Mouse (Mus musculus) testis, postnatal 10 days (tissue): ENCODE results near the gene Fhad1.
"Not testable (repeated sequence)": the region's sequence is repeated elsewhere in the genome, so short reads cannot be mapped to it uniquely, and the experiment has no call there.

ENCODE experiments used
- DNase-seq: peaks from one replicate; pipeline ENCODE4 v3.0.0; 2021; ENCODE audit warnings: low spot score

Gene Fhad1

DNA sequence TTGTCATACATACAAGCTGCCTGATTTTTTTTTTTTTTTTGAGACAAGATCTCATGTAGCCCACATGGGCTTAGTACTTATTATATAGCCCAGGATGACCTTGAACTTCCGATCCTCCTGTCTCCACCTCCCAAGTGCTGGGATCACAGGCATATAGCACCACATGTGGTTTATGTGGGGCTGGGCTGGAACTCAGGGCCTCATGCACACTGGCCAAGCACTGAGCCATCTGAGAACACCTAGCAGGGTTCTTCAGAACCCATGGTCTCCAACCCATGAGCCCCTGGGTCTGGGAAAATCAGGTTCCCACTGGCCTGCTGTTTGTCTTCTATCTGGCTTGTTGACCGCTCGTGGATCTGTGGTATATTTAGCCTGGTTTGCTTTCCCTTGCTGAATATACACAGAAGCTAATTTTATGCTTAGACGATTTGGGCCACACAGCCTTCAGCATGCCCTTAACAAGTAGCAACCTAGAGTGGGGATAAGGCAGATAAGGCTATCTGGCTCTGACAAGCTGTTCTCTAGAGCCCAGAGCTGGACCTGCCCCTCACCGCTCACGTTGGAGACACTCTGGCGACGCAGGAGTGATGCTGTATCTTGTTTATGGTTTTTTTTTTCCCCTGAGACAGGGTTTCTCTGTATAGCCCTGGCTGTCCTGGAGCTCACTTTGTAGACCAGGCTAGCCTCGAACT, 24.9 kb upstream of the Fhad1 start:
- DNase-seq, result no peak

DNA sequence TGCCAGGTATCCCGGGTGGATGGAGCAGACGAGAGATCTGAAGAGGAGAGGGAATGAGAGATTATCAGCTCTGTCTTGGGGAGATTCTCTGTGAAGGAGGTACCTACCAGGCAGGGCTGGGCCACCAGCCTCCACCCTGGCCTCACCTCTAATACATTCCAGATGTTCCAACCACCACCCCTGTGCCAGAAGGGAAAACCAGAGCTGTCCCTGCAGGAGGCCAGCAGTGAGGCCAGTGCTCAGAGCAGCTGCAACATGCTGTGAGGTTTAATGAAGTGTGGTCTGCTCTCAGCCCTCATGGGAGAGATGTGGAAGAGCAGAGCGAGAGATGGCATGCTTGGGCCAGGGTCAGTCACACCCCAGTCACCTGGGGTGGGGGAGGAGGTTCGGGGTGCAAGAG, 23.0 kb upstream of the Fhad1 start:
- no peak for DNase-seq

DNA sequence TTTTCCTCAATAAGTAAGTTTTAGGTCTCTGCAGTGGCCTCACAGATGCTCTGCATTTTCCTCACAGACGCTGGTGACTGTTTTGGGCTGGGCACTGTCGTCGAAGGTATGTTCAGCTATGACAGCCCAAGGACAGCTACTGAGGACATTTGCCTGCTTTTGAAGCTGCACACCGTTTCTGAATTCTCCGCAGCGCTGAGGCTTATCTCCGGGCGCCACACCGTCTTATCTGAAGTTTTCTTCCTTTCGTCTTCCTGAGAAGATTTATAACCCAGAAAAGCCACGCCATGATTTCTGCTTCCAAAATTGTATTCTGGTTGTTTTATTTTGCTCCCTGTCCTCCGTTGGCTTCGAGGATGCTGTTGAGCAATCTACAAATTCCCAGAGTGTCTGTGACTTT, 13.7 kb upstream of the Fhad1 start:
- DNase-seq, result no peak

DNA sequence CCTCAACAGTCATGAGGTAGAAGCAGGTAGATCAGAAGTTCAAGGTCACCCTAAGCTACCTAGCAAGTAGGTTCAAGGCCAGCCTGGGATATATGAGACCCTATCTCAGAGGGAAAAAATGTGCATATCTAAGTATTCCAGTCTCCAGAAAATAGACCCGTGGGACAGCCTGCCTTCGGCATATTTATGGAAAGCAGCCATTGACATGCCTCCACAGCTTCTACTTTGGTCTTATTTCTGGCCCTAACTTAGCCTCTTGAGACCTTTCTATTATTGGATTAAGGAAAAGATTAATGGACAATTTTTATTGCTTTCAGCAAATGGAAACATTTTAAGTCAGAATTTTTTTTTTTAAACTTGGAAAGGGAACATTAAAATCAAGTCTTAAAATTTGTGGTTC, 12.1 kb upstream of the Fhad1 start:
- DNase-seq, result no peak

DNA sequence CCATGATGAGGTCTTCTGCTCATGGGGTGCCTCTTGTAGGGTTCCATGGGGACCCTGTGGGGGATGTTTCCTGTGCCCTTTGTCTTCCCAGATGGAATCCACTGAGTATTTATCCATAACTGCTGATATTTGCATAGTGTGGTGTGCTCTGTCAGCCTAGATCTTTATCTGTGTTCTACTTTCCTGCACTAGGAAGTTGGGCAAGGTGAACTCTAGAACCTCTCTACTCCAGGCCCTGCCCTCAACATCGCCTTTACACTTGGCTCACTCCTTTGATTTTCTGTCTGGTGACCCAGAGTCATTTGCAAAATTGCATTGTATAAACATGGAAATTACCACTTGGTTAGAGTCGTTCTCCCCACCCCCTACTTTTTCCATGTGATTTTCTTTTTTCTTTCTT, 9.7 kb upstream of the Fhad1 start:
- no peak for DNase-seq

DNA sequence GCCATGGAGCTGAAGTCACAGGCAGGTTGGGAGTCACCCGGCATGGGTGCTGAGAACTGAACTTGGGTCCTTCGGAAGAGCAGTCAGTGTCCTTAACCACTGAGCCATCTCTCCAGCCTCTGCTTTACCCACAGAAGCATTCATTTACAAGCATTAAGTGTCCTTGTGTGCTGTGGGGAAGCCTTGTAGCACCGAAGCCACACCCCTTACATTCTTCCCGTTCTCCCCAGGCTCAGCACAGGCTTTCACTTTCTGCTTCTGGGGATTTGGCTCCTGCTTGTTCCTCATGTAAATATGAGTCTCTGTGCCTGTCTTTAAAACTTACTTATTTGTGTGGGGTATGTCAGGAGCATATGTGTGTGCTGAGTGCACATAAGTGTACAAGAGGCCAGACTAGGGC, 8.3 kb upstream of the Fhad1 start:
- no peak for DNase-seq

DNA sequence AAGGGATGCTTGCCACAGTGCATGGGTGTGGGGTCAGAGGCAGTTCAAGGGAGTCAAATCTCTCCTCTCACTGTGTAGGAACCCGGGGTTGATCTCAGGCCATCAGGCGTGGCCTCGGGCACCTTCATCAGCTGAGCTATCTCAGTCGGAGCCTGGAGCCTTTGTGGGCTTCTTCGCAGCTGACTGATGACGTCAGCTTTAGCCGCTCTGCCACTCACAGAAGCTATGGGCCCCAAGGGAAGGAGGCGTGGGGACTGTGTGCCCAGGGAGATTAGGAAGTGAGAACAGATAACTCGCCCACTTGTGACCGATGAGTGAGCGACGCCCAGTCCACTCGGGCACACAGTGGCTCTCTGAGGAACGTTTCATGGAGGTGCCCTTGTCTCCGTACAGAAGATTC, 2.8 kb upstream of the Fhad1 start:
- DNase-seq, result no peak

DNA sequence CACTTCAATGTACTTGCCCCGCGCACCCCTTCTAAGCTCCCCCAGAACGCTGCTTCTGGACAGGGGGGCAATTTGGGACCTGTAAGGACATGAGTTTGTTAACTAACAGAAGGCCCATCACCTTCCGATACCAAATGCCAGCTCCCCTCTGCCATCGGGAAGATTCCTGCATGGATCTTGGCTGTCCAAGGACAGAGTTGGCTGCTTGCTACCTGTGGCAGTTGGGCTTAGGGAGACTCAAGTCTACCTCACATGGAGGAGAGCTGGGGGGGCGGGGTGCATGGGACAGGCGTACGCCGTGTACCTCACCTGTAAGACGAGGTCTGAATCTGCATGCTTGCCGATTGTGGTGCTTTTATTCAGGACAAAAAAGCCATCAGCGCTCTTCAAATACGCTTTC, 3.6 kb downstream of the Fhad1 start:
- DNase-seq, result no peak

DNA sequence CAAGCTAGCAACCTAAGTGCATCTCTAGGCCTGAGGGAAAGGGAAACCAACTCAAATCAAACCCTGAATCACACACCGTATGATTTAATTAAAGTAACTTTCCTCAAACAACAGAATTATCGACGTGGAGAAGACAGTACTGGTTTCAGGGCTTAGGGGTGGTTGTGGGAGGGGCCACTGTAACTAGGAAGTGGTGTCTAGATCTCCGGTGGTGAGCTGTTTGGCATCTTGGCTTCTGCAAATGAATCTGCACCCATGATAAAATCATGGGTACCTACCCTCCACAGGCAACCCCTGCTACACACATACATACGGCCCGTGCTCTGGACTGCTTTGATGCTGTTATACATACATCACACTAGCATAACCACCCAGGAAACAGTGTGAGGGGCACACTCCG, 4.4 kb downstream of the Fhad1 start:
- DNase-seq, result no peak

DNA sequence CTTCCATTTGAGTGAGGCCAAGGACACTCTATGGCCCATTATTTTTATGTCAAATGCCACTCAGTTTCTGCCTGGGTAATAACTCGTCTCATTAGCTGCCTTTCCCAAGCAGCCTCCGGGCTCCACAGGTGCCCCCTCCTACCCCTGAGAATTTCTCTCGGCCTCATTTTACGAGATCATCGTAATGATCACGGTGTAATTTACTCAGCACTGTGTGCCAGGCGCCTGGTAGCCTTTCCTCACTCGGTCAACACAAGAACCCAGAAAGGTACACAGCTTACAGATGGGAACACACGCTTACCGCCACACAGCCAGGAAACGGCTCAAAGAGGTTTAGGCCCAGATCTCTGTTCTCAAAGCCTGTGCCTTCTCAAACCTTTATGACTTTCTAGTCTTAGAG, 6.7 kb downstream of the Fhad1 start:
- DNase-seq, result no peak

DNA sequence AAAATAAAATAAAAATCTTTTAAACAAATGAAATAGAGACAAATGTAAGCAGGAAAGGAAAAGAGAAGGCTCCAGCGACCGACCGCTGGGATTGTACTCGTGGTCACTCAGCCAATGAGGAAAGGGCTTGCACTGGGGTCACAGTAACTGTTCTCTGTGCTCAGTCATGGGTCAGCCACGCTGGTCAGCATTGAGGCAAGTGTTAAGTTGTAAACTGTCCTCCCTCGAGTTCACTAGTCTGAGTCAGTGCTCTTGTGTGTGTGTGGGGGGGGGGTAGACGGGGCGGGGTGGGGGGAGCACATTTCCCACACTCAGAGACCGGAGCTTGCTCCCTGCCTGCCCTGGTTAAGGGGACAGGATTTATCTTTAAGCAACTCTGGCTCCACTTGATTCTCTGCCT, 14.3 kb downstream of the Fhad1 start:
- DNase-seq, result no peak

DNA sequence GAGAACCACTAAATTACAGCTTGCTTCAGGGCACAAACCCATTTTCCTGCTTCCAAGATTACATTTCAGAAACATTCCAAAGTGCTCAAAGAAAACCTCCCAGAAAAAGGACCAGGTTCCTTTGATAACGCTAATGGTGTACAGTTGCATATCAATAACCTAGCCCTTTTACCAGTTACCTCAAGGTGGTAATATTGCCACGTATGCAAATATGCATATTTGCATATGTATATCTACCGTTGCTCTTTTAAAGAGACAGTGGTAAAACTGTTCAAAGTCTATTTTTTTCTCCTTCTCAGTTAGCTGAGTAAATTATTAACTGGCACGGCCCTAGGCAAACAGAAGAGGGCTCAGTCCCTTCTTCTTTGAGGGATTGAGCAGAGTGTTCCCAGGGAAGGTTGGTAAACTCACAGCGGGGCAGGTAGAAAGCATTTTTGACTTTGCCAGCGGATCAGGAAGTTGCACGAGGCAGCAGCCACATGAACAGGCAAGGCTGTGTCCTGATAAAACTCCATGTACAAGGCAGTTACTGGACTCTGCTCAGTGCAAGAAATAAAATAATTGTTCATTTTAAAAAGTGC, 15.3 kb downstream of the Fhad1 start:
- no peak for DNase-seq

DNA sequence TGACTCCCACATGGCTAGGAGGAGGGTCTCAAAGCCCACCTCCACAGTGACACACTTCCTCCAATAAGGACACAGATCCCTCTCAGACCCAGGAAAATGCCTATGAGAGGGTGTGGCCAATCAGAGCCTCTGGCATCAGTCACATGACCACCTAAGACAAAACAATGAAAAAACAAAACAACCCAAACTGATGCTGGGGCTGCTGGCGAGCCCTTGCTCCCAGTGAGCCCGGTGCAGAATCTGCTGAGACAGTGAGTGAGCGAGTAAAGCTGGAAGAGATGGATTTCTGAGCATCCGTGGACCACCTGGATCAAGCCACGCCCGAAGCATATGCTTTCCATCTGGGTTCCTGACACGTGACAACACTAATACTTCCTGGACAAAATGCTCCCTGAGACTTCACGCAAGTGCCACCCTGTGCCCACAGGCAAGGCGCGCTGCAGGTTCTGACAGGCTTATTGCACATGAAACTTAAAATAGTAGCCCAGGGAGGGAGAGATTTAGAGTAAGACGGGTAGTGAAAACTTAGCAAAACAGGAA, 16.5 kb downstream of the Fhad1 start:
- DNase-seq, result no peak

DNA sequence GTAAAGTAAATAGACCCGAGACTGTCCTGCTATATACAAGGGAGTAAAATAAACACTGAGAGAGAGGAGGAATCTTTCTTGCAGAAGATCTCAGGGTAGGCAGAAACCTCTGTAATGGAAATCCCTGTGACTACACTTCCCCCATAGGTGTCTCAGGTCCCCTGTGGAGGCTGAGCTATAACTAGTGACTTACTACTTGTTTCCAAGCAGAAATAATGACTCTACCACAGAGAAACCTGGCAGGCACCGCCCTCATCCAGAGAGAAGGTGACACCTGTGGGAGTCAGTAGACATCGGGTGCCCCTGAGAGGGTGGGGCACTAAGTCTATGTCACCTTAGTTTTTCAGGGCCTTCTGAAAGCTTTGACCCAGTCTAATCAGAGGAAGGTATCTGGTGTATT, 18.0 kb downstream of the Fhad1 start:
- no peak for DNase-seq

DNA sequence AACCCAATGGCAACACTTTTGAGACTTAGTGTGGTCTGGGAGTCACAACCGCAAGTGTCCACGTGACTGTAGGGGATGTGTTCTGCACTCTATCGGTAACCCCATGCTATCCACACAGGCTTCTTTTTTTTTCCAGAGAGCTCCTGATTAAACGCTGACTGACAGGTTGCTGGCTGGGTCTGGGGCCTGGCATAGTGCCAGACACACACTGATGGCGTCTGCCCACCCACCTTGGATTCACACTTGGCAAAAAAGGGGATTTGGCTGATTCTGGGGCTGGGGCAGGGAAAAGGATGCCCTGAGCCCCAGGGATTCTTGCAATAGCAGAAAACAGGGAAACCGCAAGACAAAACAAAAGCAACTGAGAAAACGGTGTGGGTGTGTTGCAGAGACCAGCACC, 18.8 kb downstream of the Fhad1 start:
- DNase-seq, result no peak

DNA sequence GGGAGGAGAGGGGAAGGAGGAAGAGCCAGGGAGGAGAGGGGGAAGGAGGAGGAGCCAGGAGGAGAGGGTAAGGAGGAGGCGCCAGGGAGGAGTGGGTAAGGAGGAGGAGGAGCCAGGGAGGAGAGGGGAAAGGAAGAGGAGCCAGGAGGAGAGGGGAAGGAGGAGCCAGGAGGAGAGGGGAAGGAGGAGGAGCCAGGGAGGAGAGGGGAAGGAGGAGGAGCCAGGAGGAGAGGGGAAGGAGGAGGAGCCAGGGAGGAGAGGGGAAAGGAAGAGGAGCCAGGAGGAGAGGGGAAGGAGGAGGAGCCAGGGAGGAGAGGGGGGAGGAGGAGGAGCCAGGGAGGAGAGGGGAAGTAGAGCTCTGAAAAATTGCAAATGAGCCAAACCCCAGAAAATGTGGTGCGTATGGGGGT, 20.8 kb downstream of the Fhad1 start:
- DNase-seq, result not testable (repeated sequence)

DNA sequence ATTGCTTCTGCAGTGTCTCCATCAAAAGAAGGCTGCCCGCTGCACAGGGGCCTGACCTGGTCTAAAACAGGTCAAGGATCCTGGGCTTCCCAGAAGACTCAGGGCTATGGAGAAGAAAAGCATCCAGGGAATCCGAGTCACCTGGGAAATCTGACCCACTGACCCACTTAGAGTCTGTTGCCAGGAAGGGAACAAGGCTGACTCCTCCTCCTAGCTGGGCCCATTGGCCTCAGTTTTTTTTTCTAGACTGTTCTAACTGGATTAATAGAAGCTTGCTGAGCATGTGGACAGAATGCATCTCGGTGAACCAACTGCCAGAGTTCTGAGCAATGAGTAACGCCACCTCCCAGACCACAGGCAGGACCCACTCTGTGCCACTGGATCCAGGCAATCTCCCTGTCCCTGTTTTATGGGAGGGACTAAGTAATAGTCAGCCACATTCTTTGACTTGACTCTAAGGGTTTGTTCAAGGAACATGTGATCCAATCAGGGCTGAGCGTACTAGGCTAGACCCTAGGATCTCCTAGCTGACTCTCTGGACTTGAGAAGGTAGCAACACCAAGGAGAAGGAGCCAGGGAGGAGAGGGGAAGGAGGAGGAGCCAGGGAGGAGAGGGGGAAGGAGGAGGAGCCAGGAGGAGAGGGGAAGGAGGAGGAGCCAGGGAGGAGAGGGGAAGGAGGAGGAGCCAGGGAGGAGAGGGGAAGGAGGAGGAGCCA, 21.4 kb downstream of the Fhad1 start:
- DNase-seq, result no peak

DNA sequence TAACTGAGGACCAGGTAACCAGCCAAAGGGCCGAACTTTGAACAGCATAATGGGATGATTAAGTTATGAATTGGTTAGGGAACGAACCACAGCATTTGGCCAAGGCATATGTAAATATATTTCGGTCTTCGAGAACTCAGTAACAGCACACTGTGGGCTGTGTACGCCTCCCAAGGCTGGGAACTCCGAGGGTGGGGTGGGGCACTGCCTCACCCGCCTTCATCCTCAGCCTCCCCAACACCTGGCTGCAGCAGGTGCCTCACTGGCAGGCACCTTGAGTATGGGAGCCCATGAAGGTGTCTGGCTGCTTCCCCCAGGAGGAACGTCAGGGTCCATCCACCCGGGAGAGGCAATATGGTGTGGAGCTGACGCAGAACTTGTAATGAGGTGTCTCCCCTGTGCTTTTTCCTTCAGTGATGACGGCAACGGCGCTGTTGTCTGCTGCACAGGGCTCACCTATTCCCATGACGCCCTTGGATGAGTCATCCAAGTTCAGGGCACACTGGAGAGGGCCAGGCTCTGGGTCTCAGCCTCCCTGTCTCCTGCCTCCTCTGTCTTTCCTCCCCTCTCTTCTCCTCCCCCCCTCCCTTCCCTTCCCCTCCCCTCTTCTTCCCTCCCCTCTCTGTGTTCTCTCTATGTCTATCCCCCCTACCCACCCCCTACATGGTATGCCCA, 22.2 kb downstream of the Fhad1 start:
- DNase-seq, result no peak

DNA sequence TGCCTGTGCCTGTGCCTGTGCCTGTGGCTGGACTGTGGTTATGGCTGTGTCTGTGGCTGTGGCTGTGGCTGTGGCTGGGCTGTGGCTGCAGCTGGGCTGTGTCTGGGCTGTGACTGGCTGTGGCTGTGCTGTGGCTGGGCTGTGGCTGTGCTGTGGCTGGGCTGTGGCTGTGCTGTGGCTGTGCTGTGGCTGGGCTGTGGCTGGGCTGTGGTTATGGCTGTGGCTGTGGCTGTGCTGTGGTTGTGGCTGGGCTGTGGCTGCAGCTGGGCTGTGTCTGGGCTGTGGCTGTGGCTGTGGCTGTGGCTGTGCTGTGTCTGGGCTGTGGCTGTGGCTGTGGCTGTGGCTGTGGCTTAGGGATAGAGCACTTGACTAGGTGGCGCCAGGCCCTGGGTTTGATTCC, 26.7 kb downstream of the Fhad1 start:
- no peak for DNase-seq

DNA sequence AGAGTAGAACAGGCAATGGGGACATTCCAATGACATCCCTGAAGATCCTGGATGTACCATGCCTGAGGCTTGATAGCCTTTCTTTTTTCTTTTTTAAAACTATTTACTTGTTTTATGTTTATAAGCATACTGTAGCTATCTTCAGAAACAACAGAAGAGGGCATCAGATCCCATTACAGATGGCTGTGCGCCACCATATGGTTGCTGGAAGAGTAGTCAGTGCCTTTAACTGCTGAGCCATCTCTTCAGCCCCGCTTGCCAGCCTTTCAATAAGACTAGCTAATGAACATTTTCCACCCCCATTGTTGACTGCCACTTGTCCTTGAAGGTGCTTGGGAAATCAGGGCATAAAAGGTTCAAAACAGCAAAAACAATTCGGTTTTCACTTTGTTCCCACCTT, 31.2 kb downstream of the Fhad1 start:
- no peak for DNase-seq

DNA sequence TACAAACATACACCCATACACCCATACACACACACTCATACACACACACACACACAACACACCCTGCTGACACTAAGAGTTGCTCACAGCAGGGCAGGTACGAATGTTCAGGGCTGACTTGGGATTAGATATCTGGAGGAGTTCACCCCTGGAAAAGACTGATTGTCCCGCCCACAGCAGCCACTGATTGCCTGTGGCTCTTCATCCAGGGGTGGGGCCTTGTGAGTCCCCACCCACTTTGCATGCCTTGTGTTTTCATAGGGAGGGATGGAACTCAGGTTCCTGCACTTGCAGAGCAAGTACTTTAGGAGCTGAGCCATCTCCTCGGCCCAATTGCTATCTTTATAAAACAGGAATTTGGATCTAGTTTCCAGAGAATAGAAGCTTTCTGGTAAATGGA, 33.4 kb downstream of the Fhad1 start:
- DNase-seq, result no peak

DNA sequence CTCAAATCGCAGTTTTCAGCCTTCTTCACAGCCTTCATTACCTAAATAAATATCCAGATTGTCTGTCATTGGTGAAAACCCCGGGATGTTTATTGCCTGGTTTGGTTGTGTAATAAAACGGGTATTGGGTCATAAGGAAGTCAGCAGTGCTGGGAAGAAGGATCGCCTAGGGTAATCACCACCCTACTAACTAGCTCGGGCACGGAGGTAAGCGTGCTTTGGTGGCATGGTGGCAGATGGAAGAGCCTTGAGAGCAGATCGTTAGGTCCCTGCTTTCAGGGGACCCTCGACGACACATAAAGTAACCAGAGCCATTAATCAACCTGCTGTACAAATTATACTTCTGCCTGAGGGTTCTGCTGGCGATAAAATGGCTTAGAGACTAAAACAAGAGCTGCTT, 36.3 kb downstream of the Fhad1 start:
- DNase-seq, result no peak

DNA sequence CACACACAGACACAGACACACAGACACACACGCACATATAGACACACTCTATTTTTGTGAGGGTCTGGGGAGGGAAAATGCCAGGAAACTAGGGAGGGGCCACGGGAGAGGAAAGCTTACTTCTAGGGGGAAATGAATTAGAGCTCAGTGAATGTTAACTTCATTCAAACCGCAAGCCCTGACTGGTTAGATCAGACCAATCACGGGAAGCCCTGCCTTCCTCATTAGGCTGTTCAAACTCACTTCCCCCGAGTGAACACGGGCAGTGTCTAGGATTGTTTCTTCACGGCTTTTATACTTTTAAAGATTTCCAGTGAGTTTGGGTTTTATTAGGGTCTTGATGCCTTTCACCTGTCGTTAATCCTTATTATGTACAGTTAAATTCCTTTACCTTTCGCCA, 37.5 kb downstream of the Fhad1 start:
- no peak for DNase-seq
